26 mouse cellular contexts compared by ENCODE assay signal in genomic region chr11:103716971-103717370, GRCm38 (mm10). TPM values are rescaled to one million over a fixed set of nuclear protein-coding genes. Genes with fewer than 3 reads are reported as not detected.
DNase-seq lines count a peak whose midpoint lies in the region; ATAC-seq and TF ChIP-seq lines count a peak whose summit lies in the region.
"Had no signal": no experiment of that assay in that cellular context is flagged by ENCODE, and none has a peak within 500 bp of the region (broad histone marks: within the 10 kb centered on the region; RNA-seq: fewer than 3 reads in every experiment).

No protein-coding gene starts in this region.

- in situ Hi-C loops in CH12.LX (cut with MboI; ENCODE audit: low pct_ligation_motif_present, low pct_unique_long_range_greater_than_20kb, low sequenced_read_pairs) = no loop called here

- H3K4me2 ChIP-seq in embryonic facial prominence, embryonic 11.5 days (ENCODE audit: low read depth, low read length) = no peak overlapping the region
- H3K4me2 ChIP-seq in CH12.LX (ENCODE audit: insufficient read depth, low read depth, poor library complexity, severe bottlenecking) = peak overlapping the region; percentile 22
- H3K4me2 ChIP-seq in embryonic facial prominence, embryonic 13.5 days = no peak overlapping the region
- H3K4me2 ChIP-seq in midbrain, embryonic 15.5 days = no peak overlapping the region
- H3K4me2 ChIP-seq: forebrain, embryonic 12.5 days; heart, embryonic 11.5 days; heart, embryonic 15.5 days had no signal

- WGBS in embryonic facial prominence, embryonic 11.5 days = 38% methylated on average over 9 of the region's 9 CpGs
- 44% methylated on average over 9 of the region's 9 CpGs for WGBS in embryonic facial prominence, embryonic 10.5 days
- 31% methylated on average over 9 of the region's 9 CpGs for WGBS in embryonic facial prominence, embryonic 13.5 days
- WGBS in midbrain, embryonic 15.5 days = 28% methylated on average over 9 of the region's 9 CpGs

- no peaks in the 10 kb centered on the region for H3K79me2 ChIP-seq in CH12.LX (replicated peaks; ENCODE audit: control insufficient read depth, extremely low read depth, insufficient read depth, poor library complexity, severe bottlenecking)

- H3K9me3 ChIP-seq in embryonic facial prominence, embryonic 11.5 days (replicated peaks; ENCODE audit: control insufficient read depth, low read length) = no peaks in the 10 kb centered on the region
- no peaks in the 10 kb centered on the region for H3K9me3 ChIP-seq in embryonic facial prominence, embryonic 10.5 days
- peaks cover 3% of the 10 kb centered on the region for H3K9me3 ChIP-seq in CH12.LX (replicated peaks; ENCODE audit: low read length)
- H3K9me3 ChIP-seq in embryonic facial prominence, embryonic 13.5 days = no peaks in the 10 kb centered on the region
- no peaks in the 10 kb centered on the region for H3K9me3 ChIP-seq in midbrain, embryonic 15.5 days
- H3K9me3 ChIP-seq: forebrain, embryonic 12.5 days; heart, embryonic 15.5 days; hindbrain, embryonic 10.5 days had no signal

- TF ChIP-seq POLR2A in CH12.LX (IDR thresholded peaks at IDR 0.05; ENCODE audit: low read depth, low read length) = no peak

- peaks cover 3% of the 10 kb centered on the region for H3K4me1 ChIP-seq in embryonic facial prominence, embryonic 11.5 days (ENCODE audit: control insufficient read depth, insufficient read depth, low read length)
- peaks cover 42% of the 10 kb centered on the region for H3K4me1 ChIP-seq in embryonic facial prominence, embryonic 10.5 days
- H3K4me1 ChIP-seq in CH12.LX (ENCODE audit: control insufficient read depth in 1 of 2, insufficient read depth in 2 of 2) = peaks cover 4 to 6% of the 10 kb centered on the region in 2 experiments; a peak in 3 of 4 replicates
- peaks cover 16% of the 10 kb centered on the region for H3K4me1 ChIP-seq in embryonic facial prominence, embryonic 13.5 days
- H3K4me1 ChIP-seq in midbrain, embryonic 15.5 days = peaks cover 7% of the 10 kb centered on the region

- no peak overlapping the region for H3K4me3 ChIP-seq in embryonic facial prominence, embryonic 11.5 days (ENCODE audit: low read depth, low read length)
- H3K4me3 ChIP-seq in embryonic facial prominence, embryonic 10.5 days = no peak overlapping the region
- no peak overlapping the region for H3K4me3 ChIP-seq in CH12.LX (replicated peaks in 1 of 3; ENCODE audit: low read depth in 2 of 3, low read length in 2 of 3, poor library complexity in 1 of 3)
- H3K4me3 ChIP-seq in embryonic facial prominence, embryonic 13.5 days = no peak overlapping the region
- no peak overlapping the region for H3K4me3 ChIP-seq in midbrain, embryonic 15.5 days
- H3K4me3 ChIP-seq: forebrain, embryonic 12.5 days; heart, adult 2 months; heart, embryonic 15.5 days; hindbrain, embryonic 10.5 days had no signal

- H3K36me3 ChIP-seq in embryonic facial prominence, embryonic 11.5 days (replicated peaks; ENCODE audit: control insufficient read depth, insufficient read depth, low read depth, low read length) = no peaks in the 10 kb centered on the region
- H3K36me3 ChIP-seq in embryonic facial prominence, embryonic 10.5 days (replicated peaks) = no peaks in the 10 kb centered on the region
- H3K36me3 ChIP-seq in CH12.LX (replicated peaks in 1 of 2; ENCODE audit: control insufficient read depth in 1 of 2, insufficient read depth in 1 of 2, low read length in 1 of 2) = no peaks in the 10 kb centered on the region
- H3K36me3 ChIP-seq in embryonic facial prominence, embryonic 13.5 days = no peaks in the 10 kb centered on the region
- no peaks in the 10 kb centered on the region for H3K36me3 ChIP-seq in midbrain, embryonic 15.5 days (replicated peaks)
- H3K36me3 ChIP-seq: forebrain, embryonic 12.5 days; heart, embryonic 15.5 days; hindbrain, embryonic 10.5 days had no signal

- H3K9ac ChIP-seq in embryonic facial prominence, embryonic 11.5 days (replicated peaks; ENCODE audit: low read length) = no peak overlapping the region
- no peak overlapping the region for H3K9ac ChIP-seq in CH12.LX (ENCODE audit: insufficient read depth, low read depth)
- peak overlapping the region; percentile 22; the same call in 1 of the 2 replicates for H3K9ac ChIP-seq in embryonic facial prominence, embryonic 13.5 days
- H3K9ac ChIP-seq in midbrain, embryonic 15.5 days = no peak overlapping the region
- H3K9ac ChIP-seq: forebrain, embryonic 12.5 days; heart, embryonic 15.5 days had no signal

- no peak overlapping the region for H3K27ac ChIP-seq in embryonic facial prominence, embryonic 11.5 days (replicated peaks; ENCODE audit: low read depth, low read length)
- no peak overlapping the region for H3K27ac ChIP-seq in embryonic facial prominence, embryonic 10.5 days (replicated peaks)
- no peak overlapping the region for H3K27ac ChIP-seq in CH12.LX (ENCODE audit: insufficient read depth, low read depth)
- no peak overlapping the region for H3K27ac ChIP-seq in embryonic facial prominence, embryonic 13.5 days
- H3K27ac ChIP-seq in midbrain, embryonic 15.5 days = peak overlapping the region; percentile 48; the same call in 1 of the 2 replicates
- H3K27ac ChIP-seq: forebrain, embryonic 12.5 days; heart, adult 2 months; heart, embryonic 15.5 days; hindbrain, embryonic 10.5 days had no signal

- dilution Hi-C loops in CH12.LX (cut with MboI; ENCODE audit: extremely low pct_ligation_motif_present, extremely low pct_unique_long_range_greater_than_20kb, low sequenced_read_pairs) = no loop called here

- TF ChIP-seq EP300 in CH12.LX (IDR thresholded peaks at IDR 0.05; ENCODE audit: low read length) = no peak

- no peak for ATAC-seq in embryonic facial prominence, embryonic 11.5 days (replicated peaks; ENCODE audit: insufficient number of reproducible peaks, low FRiP score, low TSS enrichment, low read depth)
- ATAC-seq in embryonic facial prominence, embryonic 13.5 days (ENCODE audit: insufficient number of reproducible peaks, insufficient read depth, low FRiP score, low TSS enrichment, low read depth) = no peak
- ATAC-seq in midbrain, embryonic 15.5 days (replicated peaks) = no peak
- ATAC-seq: CD4-positive, CD25-positive, alpha-beta regulatory T cell, adult 4 months; forebrain, embryonic 16.5 days; hindbrain, embryonic 16.5 days; inflammation-experienced regulatory T-cells, adult 6 months had no signal

- peak; percentile 28 for DNase-seq in embryonic facial prominence, embryonic 11.5 days (ENCODE audit: low spot score)
- DNase-seq in embryonic facial prominence, embryonic 10.5 days (ENCODE audit: low spot score) = no peak
- no peak for DNase-seq in CH12.LX (ENCODE audit: extremely low read depth)
- no peak for DNase-seq in cerebellum, adult 9-10 months
- no peak for DNase-seq in lung, postnatal 14 days
- DNase-seq in urinary bladder, postnatal 25 days (ENCODE audit: low spot score) = no peak
- DNase-seq: adrenal gland, adult 8-10 months; adrenal gland, postnatal 36 days; B cell, adult 2 months; cerebellum, adult 11 months; cerebellum, adult 9-11 months; cerebellum, postnatal 36 days; gastrocnemius, postnatal 14 days; heart, adult 2 months; heart, postnatal 14 days had no signal

- TF ChIP-seq CTCF in CH12.LX (conservative IDR thresholded peaks at IDR 0.05 in 1 of 2, IDR thresholded peaks at IDR 0.05 in 1 of 2; ENCODE audit: low read depth in 2 of 2, low read length in 2 of 2) = no peak

- TF ChIP-seq RAD21 in CH12.LX (IDR thresholded peaks at IDR 0.05; ENCODE audit: low read depth, low read length) = no peak

- H3K27me3 ChIP-seq in embryonic facial prominence, embryonic 11.5 days (ENCODE audit: control insufficient read depth, insufficient read depth, low read length) = no peaks in the 10 kb centered on the region
- H3K27me3 ChIP-seq in embryonic facial prominence, embryonic 10.5 days (replicated peaks; ENCODE audit: low read depth, poor library complexity, severe bottlenecking) = peaks cover 34% of the 10 kb centered on the region; the same call in 1 of the 2 replicates
- H3K27me3 ChIP-seq in CH12.LX (replicated peaks) = peaks cover 79% of the 10 kb centered on the region
- peaks cover 6% of the 10 kb centered on the region for H3K27me3 ChIP-seq in embryonic facial prominence, embryonic 13.5 days
- H3K27me3 ChIP-seq in midbrain, embryonic 15.5 days (replicated peaks) = no peaks in the 10 kb centered on the region
- H3K27me3 ChIP-seq: forebrain, embryonic 12.5 days; heart, embryonic 15.5 days had no signal

TF ChIP-seq in CH12.LX, 34 proteins besides CTCF, POLR2A, EP300 and RAD21 (continues in another document):
- TF ChIP-seq ELF1 (IDR thresholded peaks at IDR 0.05; ENCODE audit: low read depth, low read length) = no peak
- no peak for TF ChIP-seq SMC3 (IDR thresholded peaks at IDR 0.05; ENCODE audit: low read depth, low read length)
- no peak for TF ChIP-seq NELFE (IDR thresholded peaks at IDR 0.05; ENCODE audit: low read depth, low read length)

RNA-seq across cellular contexts. Expression of gene Gosr2, which starts 19.3 kb away (rescaled TPM):
- polyA plus RNA-seq in embryonic facial prominence, embryonic 11.5 days (2014; fragmentation: Nextera tagmentation; extraction: Ambion mirVana) = 86.7 and 89.9 TPM in 2 replicates
- 96.6 and 99.6 TPM in 2 replicates for polyA plus RNA-seq in embryonic facial prominence, embryonic 10.5 days (2016; fragmentation: Nextera tagmentation; extraction: Ambion mirVana)
- total RNA-seq in CH12.LX (2012; rRNA removed) = 93.7 and 109 TPM in 2 replicates
- 106 and 108 TPM in 2 replicates for total RNA-seq in CH12.LX (2014; rRNA removed)
- 107 and 109 TPM in 2 replicates for polyA plus RNA-seq in CH12.LX (2012; ENCODE audit: insufficient read length, low read depth)
- 94.9 and 96.1 TPM in 2 replicates for polyA plus RNA-seq in embryonic facial prominence, embryonic 13.5 days (2015; fragmentation: Nextera tagmentation; extraction: Ambion mirVana)
- 90.3 and 92.5 TPM in 2 replicates for polyA plus RNA-seq in midbrain, embryonic 15.5 days (2015; fragmentation: Nextera tagmentation; extraction: Ambion mirVana)

RNA-seq across cellular contexts. Expression of gene Wnt9b, which starts 32.6 kb away (rescaled TPM):
- 2.1 and 3.9 TPM in 2 replicates for polyA plus RNA-seq in embryonic facial prominence, embryonic 11.5 days (2014; fragmentation: Nextera tagmentation; extraction: Ambion mirVana)
- 4.5 and 5.3 TPM in 2 replicates for polyA plus RNA-seq in embryonic facial prominence, embryonic 10.5 days (2016; fragmentation: Nextera tagmentation; extraction: Ambion mirVana)
- total RNA-seq in CH12.LX (2012; rRNA removed) (not detected in 2 replicates), CH12.LX (2014; rRNA removed) (not detected in 2 replicates)
- not detected in 2 replicates for polyA plus RNA-seq in CH12.LX (2012; ENCODE audit: insufficient read length, low read depth)
- 4.4 and 4.8 TPM in 2 replicates for polyA plus RNA-seq in embryonic facial prominence, embryonic 13.5 days (2015; fragmentation: Nextera tagmentation; extraction: Ambion mirVana)
- polyA plus RNA-seq in midbrain, embryonic 15.5 days (2015; fragmentation: Nextera tagmentation; extraction: Ambion mirVana) = 0.95 and 1.3 TPM in 2 replicates
- total RNA-seq: MEL had no signal
- polyA plus RNA-seq: CD4-positive, CD25-positive, alpha-beta regulatory T cell, adult 4 months; inflammation-experienced regulatory T-cells, adult 6 months had no signal

RNA-seq across cellular contexts. Expression of gene Wnt3, which starts 57.0 kb away (rescaled TPM):
- polyA plus RNA-seq in embryonic facial prominence, embryonic 11.5 days (2014; fragmentation: Nextera tagmentation; extraction: Ambion mirVana) = 4.7 and 5.3 TPM in 2 replicates
- 3.7 and 4.3 TPM in 2 replicates for polyA plus RNA-seq in embryonic facial prominence, embryonic 10.5 days (2016; fragmentation: Nextera tagmentation; extraction: Ambion mirVana)
- 0.04 TPM in 1 of 2 replicates, not detected in the other for total RNA-seq in CH12.LX (2012; rRNA removed)
- not detected in 2 replicates for total RNA-seq in CH12.LX (2014; rRNA removed)
- not detected in 2 replicates for polyA plus RNA-seq in CH12.LX (2012; ENCODE audit: insufficient read length, low read depth)
- 10.0 and 11.7 TPM in 2 replicates for polyA plus RNA-seq in embryonic facial prominence, embryonic 13.5 days (2015; fragmentation: Nextera tagmentation; extraction: Ambion mirVana)
- 13.1 and 14.8 TPM in 2 replicates for polyA plus RNA-seq in midbrain, embryonic 15.5 days (2015; fragmentation: Nextera tagmentation; extraction: Ambion mirVana)
- total RNA-seq: heart, adult 2 months; heart, postnatal 14 days; MEL had no signal
- polyA plus RNA-seq: heart, adult 2 months had no signal
